Mouse (Mus musculus) spleen, adult 2 months (tissue): ENCODE measurements around the gene H2al1b. TPM values are rescaled to one million over a fixed set of nuclear protein-coding genes. Genes with fewer than 3 reads are reported as not detected.
"Not testable (repeated sequence)": the region's sequence is repeated elsewhere in the genome, so short reads cannot be mapped to it uniquely, and the experiment has no call there.

Experiments used
- DNase-seq, 2 experiments: peaks; one replicate each; pipeline versions ENCODE4 v3.0.0 to v3.0.0-alpha.2; 2012 to 2021; ENCODE audit warnings: low spot score in 2 of 2, low read depth in 1 of 2
- H3K27ac ChIP-seq: fragments of 200-500 bp; 2 replicates; pipeline ENCODE4 v1.5.1; 2012; ENCODE audit warnings: low read length, inconsistent platforms; ENCODE audit not compliant: insufficient read depth
- H3K27me3 ChIP-seq: fragments of 200-500 bp; 2 replicates; pipeline ENCODE4 v1.6.1; 2012; ENCODE audit warnings: mild to moderate bottlenecking, moderate library complexity, low read length, inconsistent platforms; ENCODE audit not compliant: control insufficient read depth, insufficient read depth
- H3K36me3 ChIP-seq: fragments of 200-500 bp; 2 replicates; pipeline ENCODE4 v1.6.1; 2012; ENCODE audit warnings: mild to moderate bottlenecking, low read length, inconsistent platforms; ENCODE audit not compliant: control insufficient read depth, insufficient read depth
- H3K4me1 ChIP-seq: fragments of 200-500 bp; 2 replicates; pipeline ENCODE4 v1.6.1; 2011; ENCODE audit warnings: inconsistent platforms; ENCODE audit not compliant: control insufficient read depth, insufficient read depth, insufficient read length
- H3K4me3 ChIP-seq: fragments of 200-500 bp; 2 replicates; pipeline ENCODE4 v1.5.1; 2011; ENCODE audit warnings: mild to moderate bottlenecking, inconsistent platforms; ENCODE audit not compliant: insufficient read depth, insufficient read length; ENCODE audit errors: extremely low read depth
- CTCF ChIP-seq: fragments of 200-500 bp; IDR thresholded peaks from 2 replicates; pipeline ENCODE4 v1.5.1; 2011; ENCODE audit warnings: mild to moderate bottlenecking, inconsistent platforms; ENCODE audit not compliant: insufficient read depth, insufficient read length, insufficient replicate concordance; ENCODE audit errors: extremely low read depth
- POLR2A ChIP-seq: fragments of 200-500 bp; IDR thresholded peaks from 2 replicates; pipeline ENCODE4 v1.6.1; 2011; ENCODE audit warnings: low read depth, low read length, inconsistent platforms
- WGBS: fragments of 180-500 bp; shearing (Covaris S2); methylation state at CpG from one replicate; pipeline ENCODE4 v1.1.7; 2018; 5-methylcytosine and 5-hydroxymethylcytosine counted together
- polyA plus RNA-seq: library from polyadenylated mRNA; depleted of rRNA; stranded (reverse); fragments of >200 nt; gene quantifications from 2 replicates; pipeline ENCODE4 v1.2.3, GENCODE M21; 2012

The H2al1b gene
- polyA plus RNA-seq, 1 experiment = not detected

DNA sequence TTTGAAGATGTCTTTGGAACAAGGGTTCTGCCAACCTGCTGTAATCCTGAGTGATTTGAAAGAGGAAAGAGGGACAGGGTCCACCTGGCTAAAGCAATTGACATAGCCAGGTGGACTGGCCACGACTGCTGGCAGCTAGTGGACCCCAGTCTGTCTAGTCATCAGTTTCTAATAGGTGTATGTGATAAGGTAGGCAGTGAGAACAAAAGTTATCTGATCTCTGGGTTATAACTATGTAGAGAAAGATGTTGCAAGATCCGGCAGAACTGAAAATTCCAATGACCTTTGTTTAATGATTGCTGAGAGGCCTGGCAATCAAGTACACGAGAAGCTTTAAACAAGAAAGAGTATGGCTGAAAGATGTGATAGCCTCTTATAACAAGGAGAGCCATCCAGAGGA, 29.0 kb upstream of the H2al1b start:
- no peak overlapping the region for H3K27ac ChIP-seq
- H3K36me3 ChIP-seq = no peaks in the 10 kb centered on the region
- no peak for TF ChIP-seq POLR2A
- no peak for TF ChIP-seq CTCF
- DNase-seq = no peak
- no peaks in the 10 kb centered on the region for H3K4me1 ChIP-seq
- H3K27me3 ChIP-seq = no peaks in the 10 kb centered on the region
- WGBS = 80% methylated on average over 3 of the region's 3 CpGs
- no peak overlapping the region for H3K4me3 ChIP-seq

DNA sequence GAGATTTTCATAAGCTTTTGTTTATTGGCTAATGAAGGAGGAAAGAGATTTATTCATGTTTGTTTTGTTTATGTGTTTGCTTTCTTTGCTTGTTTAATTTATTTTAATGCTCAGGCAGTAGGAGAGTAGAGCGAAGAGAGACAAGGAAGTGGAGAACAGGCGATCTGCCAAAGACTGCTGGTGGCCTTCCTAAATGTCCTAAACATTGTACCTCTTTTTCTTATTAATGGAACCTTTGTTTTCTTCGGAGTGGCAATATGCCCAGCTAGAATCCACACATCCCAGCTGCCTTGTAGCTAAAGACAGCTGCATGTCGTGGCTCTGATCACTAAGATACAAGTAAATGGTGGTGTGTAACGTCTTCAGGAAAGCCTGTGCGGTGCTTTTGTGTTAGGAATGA, 25.1 kb upstream of the H2al1b start:
- Histone ChIP-seq H3K27ac (no peak overlapping the region), H3K36me3 (no peaks in the 10 kb centered on the region), H3K27me3 (no peaks in the 10 kb centered on the region), H3K4me3 (no peak overlapping the region), H3K4me1 (no peaks in the 10 kb centered on the region)
- DNase-seq = no peak
- no peak for TF ChIP-seq POLR2A
- 77% methylated on average over 6 of the region's 6 CpGs for WGBS

DNA sequence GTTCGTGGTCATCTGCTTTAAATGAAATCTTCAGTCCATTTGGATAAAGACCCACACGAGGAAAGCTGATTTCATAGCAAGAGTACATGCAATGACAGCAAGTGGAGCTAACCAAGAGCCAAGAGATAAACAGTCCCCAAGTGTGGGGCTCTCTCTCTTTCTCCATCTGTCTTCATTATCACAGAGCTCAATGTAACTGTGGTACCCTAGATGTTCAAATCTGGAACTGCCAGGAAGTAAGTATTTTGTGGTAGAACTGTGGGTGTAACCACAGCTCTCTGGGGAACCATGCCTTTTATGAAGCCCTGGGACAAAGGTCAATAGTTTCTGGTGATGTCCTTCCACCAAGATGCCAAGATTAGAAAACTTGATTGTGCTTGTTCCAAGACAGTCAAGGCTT, 21.5 kb upstream of the H2al1b start:
- H3K27me3 ChIP-seq = no peaks in the 10 kb centered on the region
- no peaks in the 10 kb centered on the region for H3K36me3 ChIP-seq
- DNase-seq = no peak
- no peak overlapping the region for H3K4me3 ChIP-seq
- WGBS = 63% methylated on average over 2 of the region's 2 CpGs
- no peak overlapping the region for H3K27ac ChIP-seq
- H3K4me1 ChIP-seq = no peaks in the 10 kb centered on the region
- TF ChIP-seq CTCF = no peak
- no peak for TF ChIP-seq POLR2A

DNA sequence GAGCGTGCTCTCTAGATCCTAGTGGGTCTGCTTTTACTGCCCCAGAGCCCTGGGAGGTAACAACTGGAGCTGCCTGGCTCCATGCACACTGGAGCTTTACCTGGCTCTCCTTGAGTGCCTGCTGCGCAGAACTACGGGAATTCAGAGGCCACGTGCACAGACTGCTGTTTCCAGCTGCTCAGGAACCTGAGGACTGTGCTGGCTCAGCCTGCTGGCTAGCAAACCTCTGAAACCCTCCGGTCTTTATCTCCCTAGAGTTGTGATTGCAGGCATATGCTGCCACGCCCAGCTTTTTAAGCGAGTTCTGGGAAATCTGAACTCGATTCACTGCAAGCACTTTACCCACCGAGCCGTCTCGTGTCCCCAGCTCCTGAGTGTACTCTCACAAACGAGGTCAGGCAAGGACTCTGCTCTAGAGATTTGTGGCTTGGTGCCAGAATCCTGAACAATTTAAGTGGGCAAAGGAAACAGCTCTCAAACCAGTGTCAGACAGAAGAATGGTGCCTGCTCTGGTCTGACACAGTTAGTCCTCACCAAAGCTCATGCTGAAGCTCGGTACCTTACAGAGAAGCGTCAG, 13.8 kb upstream of the H2al1b start:
- no peaks in the 10 kb centered on the region for H3K27me3 ChIP-seq
- no peaks in the 10 kb centered on the region for H3K36me3 ChIP-seq
- H3K4me3 ChIP-seq = no peak overlapping the region
- 77% methylated on average over 14 of the region's 14 CpGs for WGBS
- no peaks in the 10 kb centered on the region for H3K4me1 ChIP-seq
- H3K27ac ChIP-seq = no peak overlapping the region
- TF ChIP-seq POLR2A = no peak
- TF ChIP-seq CTCF = no peak
- DNase-seq = no peak

DNA sequence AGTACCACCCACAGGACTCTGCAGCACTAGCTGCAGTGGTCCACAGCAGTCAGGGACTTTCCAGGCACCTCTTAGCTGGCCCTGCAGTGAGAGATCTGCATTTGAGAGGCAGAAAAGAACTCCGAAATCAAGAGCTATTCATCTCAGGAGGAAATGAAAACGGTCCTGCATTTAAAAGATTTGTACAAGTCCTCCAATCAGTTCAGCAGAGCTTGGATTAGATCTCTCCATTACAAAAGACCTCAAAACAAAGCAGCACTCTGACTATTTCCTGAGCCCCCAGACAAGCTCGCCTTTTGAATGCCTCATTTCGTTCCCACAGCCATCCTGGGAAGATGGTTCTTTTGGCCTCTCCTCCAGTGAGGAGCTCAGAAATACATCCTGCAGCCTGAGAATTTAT, 13.0 kb upstream of the H2al1b start:
- Histone ChIP-seq H3K27ac (no peak overlapping the region), H3K36me3 (no peaks in the 10 kb centered on the region), H3K4me3 (no peak overlapping the region), H3K27me3 (no peaks in the 10 kb centered on the region), H3K4me1 (no peaks in the 10 kb centered on the region)
- no peak for DNase-seq
- WGBS = 65% methylated on average over 4 of the region's 4 CpGs
- TF ChIP-seq CTCF (no peak), POLR2A (no peak)

DNA sequence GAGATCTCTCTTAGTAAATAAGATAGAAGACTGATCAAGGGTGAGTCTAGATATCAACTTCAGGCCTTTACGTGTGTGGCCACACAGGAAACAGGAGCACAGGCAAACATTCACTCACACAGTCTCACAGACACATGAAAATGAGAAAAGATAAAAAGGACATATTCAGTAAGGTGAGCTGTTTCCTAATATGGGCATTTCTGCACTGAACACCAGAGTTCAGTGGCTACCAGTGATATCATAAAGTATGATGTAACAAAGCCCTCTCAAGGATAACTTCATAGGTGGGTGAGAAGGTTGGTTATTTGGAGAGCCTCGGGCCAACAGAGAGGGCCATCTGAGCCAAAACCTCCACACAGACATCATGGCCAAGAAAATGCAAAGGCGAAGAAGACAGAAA, 3.3 kb upstream of the H2al1b start, which contains the start of gene H2al1a:
Gene H2al1a (plus strand): TSS at position 301 of the 400 bp plus-strand sequence.
- not testable (repeated sequence) for H3K36me3 ChIP-seq, DNase-seq, H3K27me3 ChIP-seq, H3K4me3 ChIP-seq, H3K27ac ChIP-seq, H3K4me1 ChIP-seq
- WGBS = no CpG with 5 or more reads among the region's 3 CpGs

DNA sequence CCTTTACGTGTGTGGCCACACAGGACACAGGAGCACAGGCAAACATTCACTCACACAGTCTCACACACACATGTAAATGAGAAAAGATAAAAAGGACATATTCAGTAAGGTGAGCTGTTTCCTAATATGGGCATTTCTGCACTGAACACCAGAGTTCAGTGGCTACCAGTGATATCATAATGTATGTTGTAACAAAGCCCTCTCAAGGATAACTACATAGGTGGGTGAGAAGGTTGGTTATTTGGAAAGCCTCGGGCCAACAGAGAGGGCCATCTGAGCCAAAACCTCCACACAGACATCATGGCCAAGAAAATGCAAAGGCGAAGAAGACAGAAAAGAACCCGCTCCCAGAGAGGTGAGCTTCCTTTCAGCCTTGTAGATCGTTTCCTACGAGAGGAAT, 3.1 kb downstream of the H2al1b start, which contains the start of gene H2al1c:
Gene H2al1c (plus strand): TSS at position 301 of the 400 bp plus-strand sequence.
- DNase-seq, H3K4me3 ChIP-seq, H3K27ac ChIP-seq, H3K36me3 ChIP-seq, H3K27me3 ChIP-seq, H3K4me1 ChIP-seq: not testable (repeated sequence)
- 91% methylated on average over 2 of the region's 6 CpGs for WGBS

DNA sequence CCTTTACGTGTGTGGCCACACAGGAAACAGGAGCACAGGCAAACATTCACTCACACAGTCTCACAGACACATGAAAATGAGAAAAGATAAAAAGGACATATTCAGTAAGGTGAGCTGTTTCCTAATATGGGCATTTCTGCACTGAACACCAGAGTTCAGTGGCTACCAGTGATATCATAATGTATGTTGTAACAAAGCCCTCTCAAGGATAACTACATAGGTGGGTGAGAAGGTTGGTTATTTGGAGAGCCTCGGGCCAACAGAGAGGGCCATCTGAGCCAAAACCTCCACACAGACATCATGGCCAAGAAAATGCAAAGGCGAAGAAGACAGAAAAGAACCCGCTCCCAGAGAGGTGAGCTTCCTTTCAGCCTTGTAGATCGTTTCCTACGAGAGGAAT, 6.3 kb downstream of the H2al1b start, which contains the start of gene H2al1d:
Gene H2al1d (plus strand): TSS at position 301 of the 400 bp plus-strand sequence.
- not testable (repeated sequence) for H3K4me1 ChIP-seq, DNase-seq, H3K36me3 ChIP-seq, H3K4me3 ChIP-seq, H3K27ac ChIP-seq, H3K27me3 ChIP-seq
- WGBS = no CpG with 5 or more reads among the region's 6 CpGs

DNA sequence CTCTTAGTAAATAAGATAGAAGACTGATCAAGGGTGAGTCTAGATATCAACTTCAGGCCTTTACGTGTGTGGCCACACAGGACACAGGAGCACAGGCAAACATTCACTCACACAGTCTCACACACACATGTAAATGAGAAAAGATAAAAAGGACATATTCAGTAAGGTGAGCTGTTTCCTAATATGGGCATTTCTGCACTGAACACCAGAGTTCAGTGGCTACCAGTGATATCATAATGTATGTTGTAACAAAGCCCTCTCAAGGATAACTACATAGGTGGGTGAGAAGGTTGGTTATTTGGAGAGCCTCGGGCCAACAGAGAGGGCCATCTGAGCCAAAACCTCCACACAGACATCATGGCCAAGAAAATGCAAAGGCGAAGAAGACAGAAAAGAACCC, 9.4 kb downstream of the H2al1b start, which contains the start of gene H2al1e:
Gene H2al1e (plus strand): TSS at position 301 of the 400 bp plus-strand sequence.
- not testable (repeated sequence) for H3K4me3 ChIP-seq, H3K36me3 ChIP-seq, H3K27ac ChIP-seq, DNase-seq, H3K4me1 ChIP-seq, H3K27me3 ChIP-seq
- no CpG with 5 or more reads among the region's 3 CpGs for WGBS

DNA sequence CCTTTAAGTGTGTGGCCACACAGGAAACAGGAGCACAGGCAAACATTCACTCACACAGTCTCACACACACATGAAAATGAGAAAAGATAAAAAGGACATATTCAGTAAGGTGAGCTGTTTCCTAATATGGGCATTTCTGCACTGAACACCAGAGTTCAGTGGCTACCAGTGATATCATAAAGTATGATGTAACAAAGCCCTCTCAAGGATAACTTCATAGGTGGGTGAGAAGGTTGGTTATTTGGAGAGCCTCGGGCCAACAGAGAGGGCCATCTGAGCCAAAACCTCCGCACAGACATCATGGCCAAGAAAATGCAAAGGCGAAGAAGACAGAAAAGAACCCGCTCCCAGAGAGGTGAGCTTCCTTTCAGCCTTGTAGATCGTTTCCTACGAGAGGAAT, 12.6 kb downstream of the H2al1b start, which contains the start of gene H2al1f:
Gene H2al1f (plus strand): TSS at position 301 of the 400 bp plus-strand sequence.
- WGBS = no CpG with 5 or more reads among the region's 6 CpGs

More for the DNA sequence above, 12.6 kb downstream of the H2al1b start, which contains the start of gene H2al1f:
- H3K27me3 ChIP-seq, H3K36me3 ChIP-seq, DNase-seq, H3K27ac ChIP-seq, H3K4me3 ChIP-seq, H3K4me1 ChIP-seq: not testable (repeated sequence)
